Mouse (Mus musculus): ENCODE measurements around the gene Fbxw11.
"Not testable (repeated sequence)": the region's sequence is repeated elsewhere in the genome, so short reads cannot be mapped to it uniquely, and the experiment has no call there.

Gene Fbxw11

GRCm38 (mm10) chr11:32676777-32677176, 34.3 kb downstream of the Fbxw11 start:
- in situ Hi-C loops (cut with MboI): no loop called here

DNA sequence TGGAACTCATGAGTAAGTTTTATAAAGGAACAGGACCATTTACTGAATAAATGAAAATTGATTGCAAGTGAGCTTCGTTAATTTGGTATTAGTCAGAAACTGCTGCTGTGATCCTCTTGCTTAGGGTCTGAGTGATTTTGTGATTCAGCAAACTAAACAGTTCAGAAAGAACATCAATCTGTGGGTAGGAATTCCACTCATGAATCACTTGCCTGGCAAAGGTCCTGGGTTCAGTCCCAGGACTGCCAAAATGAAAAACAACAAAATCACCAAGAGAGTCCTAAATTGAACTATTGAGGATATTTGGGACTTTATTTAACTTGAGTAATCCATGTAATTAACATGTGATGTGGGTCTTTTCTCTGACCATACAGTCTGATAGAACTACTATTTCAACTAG, 35.3 kb downstream of the Fbxw11 start:
- in situ Hi-C loops (cut with MboI): no loop called here

GRCm38 (mm10) chr11:32679091-32679490, 36.6 kb downstream of the Fbxw11 start:
- in situ Hi-C loops (cut with MboI): not testable (repeated sequence)

GRCm38 (mm10) chr11:32680014-32680413, 37.5 kb downstream of the Fbxw11 start:
- in situ Hi-C loops (cut with MboI): no loop called here

- in situ Hi-C loops (cut with MboI): no loop called here
Measured at GRCm38 (mm10) chr11:32681192-32681795, 38.8 kb downstream of the Fbxw11 start.

- in situ Hi-C loops (cut with MboI): no loop called here
Measured at GRCm38 (mm10) chr11:32682335-32683102, 40.0 kb downstream of the Fbxw11 start.

DNA sequence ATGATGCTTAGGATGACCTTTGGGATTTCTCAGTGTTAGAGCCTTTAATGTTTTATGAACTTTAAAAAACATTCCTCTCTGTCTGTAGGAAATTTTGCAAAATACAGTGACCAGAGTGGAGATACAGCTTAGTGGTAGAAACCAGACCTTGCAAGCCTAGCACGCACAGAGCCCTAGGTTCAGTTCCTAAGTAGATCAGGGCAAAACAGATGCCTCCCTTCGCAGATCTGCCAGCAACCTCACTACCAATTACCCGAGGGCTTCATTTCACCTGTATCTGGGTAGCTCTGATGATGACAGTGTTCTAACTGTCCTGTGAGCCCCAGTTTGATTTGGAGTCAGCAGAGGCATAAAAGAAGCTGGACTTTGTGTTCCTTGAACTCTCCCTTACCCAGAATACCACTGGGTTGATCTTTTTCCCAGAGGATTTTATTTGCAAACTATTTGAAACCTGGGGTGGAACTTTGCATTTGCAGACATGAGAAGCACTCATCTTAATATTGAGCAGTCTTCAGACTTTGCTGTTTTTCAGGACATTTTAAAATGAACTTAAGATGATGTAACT, 42.2 kb downstream of the Fbxw11 start:
- in situ Hi-C loops (cut with MboI): no loop called here

- in situ Hi-C loops (cut with MboI): no loop called here
Measured at GRCm38 (mm10) chr11:32688245-32688855, 45.8 kb downstream of the Fbxw11 start.

DNA sequence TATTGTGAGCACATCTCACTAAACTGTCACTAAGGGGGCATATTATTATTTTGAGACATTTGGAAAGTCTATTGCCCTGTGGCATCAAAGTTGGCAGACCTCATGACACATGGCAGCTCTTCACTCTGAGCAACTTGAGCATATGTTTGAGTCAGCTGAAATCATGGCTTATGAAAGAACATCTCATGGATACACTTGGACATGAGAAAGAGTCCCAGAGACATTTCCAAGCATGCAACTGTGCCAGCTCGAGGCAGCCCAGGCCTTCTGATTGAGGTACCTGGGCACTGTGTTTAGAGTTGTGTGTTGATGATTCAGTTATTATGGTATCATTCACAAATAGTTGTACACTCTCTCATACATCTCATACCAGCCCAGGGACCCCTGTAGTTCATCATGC, 47.0 kb downstream of the Fbxw11 start:
- in situ Hi-C loops (cut with MboI): no loop called here

DNA sequence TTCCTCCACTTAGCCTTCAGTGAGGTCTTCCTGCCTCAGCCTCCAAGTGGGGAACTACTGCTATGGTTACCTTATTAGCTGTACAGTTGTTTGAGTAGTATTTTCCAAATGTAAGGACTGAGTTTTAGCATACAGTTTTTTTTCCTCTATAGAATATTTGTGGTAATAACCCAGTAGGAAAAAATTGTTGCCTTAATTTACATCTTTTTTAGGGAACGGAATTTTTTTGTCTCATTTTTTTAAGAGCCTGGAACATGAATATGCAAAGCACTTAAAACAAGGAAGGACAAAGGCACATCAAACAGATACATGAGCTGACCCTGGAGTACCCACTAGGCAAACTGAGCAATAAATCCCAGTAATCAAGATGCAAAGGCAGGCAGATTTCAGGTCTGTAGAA, 50.3 kb downstream of the Fbxw11 start:
- in situ Hi-C loops (cut with MboI): no loop called here

GRCm38 (mm10) chr11:32693431-32694141, 51.1 kb downstream of the Fbxw11 start:
- in situ Hi-C loops (cut with MboI): no loop called here

GRCm38 (mm10) chr11:32694322-32695003, 51.9 kb downstream of the Fbxw11 start:
- in situ Hi-C loops (cut with MboI): not testable (repeated sequence)

DNA sequence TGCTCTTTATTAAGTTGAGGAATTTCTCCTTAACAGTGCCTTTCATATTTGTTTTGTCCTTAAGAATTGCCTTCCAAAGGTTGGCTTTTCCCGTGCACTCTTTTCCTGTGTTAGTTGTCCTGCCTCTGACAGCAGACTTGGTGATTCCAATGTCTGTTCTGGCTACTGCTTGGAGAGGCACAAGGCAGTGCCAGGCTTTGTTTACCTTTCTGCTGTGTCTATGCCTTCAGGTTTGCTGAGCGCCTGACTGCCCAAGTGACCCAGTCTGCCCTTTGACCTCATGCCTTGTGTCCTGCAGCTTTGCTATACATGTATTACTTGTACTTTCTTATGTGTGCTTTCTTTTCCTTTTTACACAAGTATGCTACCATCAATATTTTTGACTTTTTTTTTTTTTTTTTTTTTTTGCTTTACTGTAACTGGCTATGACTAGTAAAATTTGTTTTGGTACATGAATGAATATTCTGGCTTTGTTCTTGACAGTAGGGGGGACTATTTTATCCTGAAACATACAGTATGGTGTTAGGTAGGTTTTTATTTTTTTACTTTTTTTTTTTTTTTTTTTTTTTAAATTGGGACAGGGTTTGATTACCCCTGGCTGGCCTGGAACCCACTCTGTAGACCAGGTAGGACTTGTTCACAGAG, 54.0 kb downstream of the Fbxw11 start:
- in situ Hi-C loops (cut with MboI): no loop called here

DNA sequence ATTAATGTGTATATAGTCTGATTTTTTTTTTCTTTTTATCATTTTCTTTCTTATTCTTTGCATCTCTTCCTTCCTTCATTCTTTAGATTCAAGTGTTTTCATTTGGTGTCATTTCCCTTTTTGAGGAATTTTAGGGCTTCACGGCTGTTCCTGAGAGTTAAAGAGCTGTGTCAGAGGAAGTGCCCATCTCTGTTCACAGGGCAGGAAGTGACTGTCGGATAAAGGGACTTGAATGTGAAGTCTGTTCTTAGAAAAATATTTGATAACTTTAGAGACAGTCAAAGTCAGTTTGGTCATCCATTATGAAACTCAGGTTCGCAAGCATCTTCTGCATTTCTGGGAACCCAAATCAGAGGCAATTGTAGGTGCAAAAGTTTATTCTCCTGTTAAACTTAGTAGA, 55.2 kb downstream of the Fbxw11 start:
- in situ Hi-C loops (cut with MboI): no loop called here

- in situ Hi-C loops (cut with MboI): loop anchor here (25.0 kb wide), 1 partner anchor 437 kb away; the partner anchor contains the start of gene Fgf18
Measured at GRCm38 (mm10) chr11:32699913-32700493, 57.5 kb downstream of the Fbxw11 start.

DNA sequence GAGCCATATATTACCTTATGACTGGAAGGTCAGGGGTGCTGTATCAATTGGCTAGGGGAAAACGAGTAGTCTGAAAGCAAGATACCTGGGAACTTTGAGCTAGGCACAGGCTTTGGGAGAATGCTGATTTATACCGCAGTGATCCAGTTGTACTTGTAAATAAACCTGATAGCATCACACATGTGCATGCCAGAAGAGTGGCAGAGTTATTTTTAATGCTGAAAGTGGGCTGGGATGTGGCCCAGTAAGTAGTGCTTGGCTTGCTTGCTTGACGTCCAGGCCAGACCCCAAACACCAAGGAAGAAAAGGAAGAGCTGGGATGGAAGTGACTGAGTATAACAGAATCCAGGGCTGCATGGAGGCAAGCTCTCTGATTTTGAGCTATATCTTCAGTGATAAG, 59.0 kb downstream of the Fbxw11 start:
- in situ Hi-C loops (cut with MboI): loop anchor here (25.0 kb wide), 1 partner anchor 436 kb away; the partner anchor contains the start of gene Fgf18

DNA sequence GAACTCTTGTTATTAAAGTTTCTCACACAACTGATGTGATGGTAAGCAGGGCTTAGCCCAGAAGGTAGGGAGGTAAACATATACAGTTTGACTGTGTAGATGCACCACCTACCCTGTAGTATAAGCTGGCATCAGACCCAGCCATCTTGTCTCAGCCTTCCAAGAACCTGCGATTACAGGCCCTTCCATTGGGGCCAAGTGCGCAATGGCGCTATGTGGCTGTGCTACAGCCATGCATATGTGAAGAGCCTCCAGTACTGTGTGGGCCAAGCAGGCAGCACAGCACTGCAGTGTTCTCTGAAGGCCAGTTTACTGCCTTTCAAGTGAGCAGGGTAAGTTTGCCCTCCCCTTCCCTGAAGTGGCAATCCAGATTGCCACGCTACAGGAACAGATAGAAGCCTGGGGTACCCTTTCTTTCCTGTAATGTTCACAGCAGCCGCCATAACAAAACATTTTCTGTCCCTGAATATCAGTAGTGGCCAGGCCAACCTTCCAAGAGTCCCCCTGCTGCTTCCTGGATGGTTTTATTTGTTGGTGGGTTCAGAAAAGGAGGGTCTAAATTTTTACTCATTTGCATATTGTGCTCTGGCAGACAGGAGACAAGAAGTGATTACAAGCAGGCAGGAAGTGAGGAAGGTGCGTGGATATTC, 61.8 kb downstream of the Fbxw11 start:
- in situ Hi-C loops (cut with MboI): loop anchor here (25.0 kb wide), 1 partner anchor 433 kb away; the partner anchor contains the start of gene Fgf18

DNA sequence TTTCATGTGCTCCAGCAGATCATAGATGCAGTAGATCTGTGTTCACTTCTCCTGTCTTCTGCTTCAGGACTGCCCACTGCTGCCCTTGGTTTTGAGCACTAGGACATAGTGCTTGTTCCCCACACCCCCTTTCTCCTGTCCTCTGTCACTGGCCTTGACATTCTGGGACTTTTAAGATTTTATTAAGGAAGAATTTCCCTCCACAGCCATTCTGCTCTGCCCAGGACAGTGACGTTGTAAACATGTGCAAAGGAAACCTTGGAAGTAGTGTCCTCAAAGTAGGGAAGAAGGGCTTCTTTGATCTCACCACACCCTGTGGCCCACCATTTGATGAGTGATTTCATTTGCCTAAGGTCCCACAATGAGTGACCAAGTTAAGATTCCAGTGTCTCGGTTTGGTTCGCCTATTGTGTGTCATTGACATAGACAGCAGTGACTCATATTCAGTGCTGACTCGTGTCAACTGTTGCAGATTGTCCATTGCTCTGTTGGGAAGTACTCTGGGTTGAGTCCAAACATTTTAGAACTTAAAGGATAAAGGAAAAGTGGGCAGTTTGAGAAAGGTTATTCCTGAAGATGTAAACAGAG, 64.0 kb downstream of the Fbxw11 start:
- in situ Hi-C loops (cut with MboI): loop anchor here (25.0 kb wide), 1 partner anchor 431 kb away; the partner anchor contains the start of gene Fgf18

DNA sequence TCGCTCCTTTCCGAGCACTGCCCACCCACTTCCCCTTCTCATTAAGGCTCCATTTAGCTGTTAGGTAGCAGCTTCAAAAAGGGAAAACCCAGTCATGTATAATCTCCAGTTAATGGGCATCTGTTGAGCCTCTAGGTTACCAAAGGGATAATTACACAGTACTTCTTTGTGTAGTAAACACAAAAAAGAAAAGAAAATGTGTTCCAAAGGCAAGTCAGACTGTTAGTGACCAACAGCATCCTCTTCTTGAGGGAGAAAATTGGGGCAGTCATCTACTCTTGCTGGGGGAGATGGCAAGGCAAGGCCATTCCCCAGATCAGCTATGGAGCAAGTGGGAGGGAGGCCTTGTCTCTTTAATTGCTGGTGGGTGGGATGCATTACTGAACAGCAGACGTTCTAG, 65.0 kb downstream of the Fbxw11 start:
- in situ Hi-C loops (cut with MboI): loop anchor here (25.0 kb wide), 1 partner anchor 430 kb away; the partner anchor contains the start of gene Fgf18

All from mature B cell (primary cell).